Mouse (Mus musculus) spleen, adult 2 months (tissue): Measurements from ENCODE around the gene Zscan4b. TPM values are rescaled to one million over a fixed set of nuclear protein-coding genes. Genes with fewer than 3 reads are reported as not detected.
"Not testable (repeated sequence)": the region's sequence is repeated elsewhere in the genome, so short reads cannot be mapped to it uniquely, and the experiment has no call there.

Experiments
- DNase-seq, 2 experiments: peaks; one replicate each; pipeline versions ENCODE4 v3.0.0 to v3.0.0-alpha.2; 2012 to 2021; ENCODE audit warnings: low spot score in 2 of 2, low read depth in 1 of 2
- H3K27ac ChIP-seq: fragments of 200-500 bp; 2 replicates; pipeline ENCODE4 v1.5.1; 2012; ENCODE audit warnings: low read length, inconsistent platforms; ENCODE audit not compliant: insufficient read depth
- H3K27me3 ChIP-seq: fragments of 200-500 bp; 2 replicates; pipeline ENCODE4 v1.6.1; 2012; ENCODE audit warnings: mild to moderate bottlenecking, moderate library complexity, low read length, inconsistent platforms; ENCODE audit not compliant: control insufficient read depth, insufficient read depth
- H3K36me3 ChIP-seq: fragments of 200-500 bp; 2 replicates; pipeline ENCODE4 v1.6.1; 2012; ENCODE audit warnings: mild to moderate bottlenecking, low read length, inconsistent platforms; ENCODE audit not compliant: control insufficient read depth, insufficient read depth
- H3K4me1 ChIP-seq: fragments of 200-500 bp; 2 replicates; pipeline ENCODE4 v1.6.1; 2011; ENCODE audit warnings: inconsistent platforms; ENCODE audit not compliant: control insufficient read depth, insufficient read depth, insufficient read length
- H3K4me3 ChIP-seq: fragments of 200-500 bp; 2 replicates; pipeline ENCODE4 v1.5.1; 2011; ENCODE audit warnings: mild to moderate bottlenecking, inconsistent platforms; ENCODE audit not compliant: insufficient read depth, insufficient read length; ENCODE audit errors: extremely low read depth
- WGBS: fragments of 180-500 bp; shearing (Covaris S2); methylation state at CpG from one replicate; pipeline ENCODE4 v1.1.7; 2018; 5-methylcytosine and 5-hydroxymethylcytosine counted together
- polyA plus RNA-seq: library from polyadenylated mRNA; depleted of rRNA; stranded (reverse); fragments of >200 nt; gene quantifications from 2 replicates; pipeline ENCODE4 v1.2.3, GENCODE M21; 2012; rRNA removed

The Zscan4b gene
- polyA plus RNA-seq: not detected in 2 replicates

GRCm38 (mm10) chr7:10904950-10905349, at the start of gene Zscan4b:
Zscan4b (minus strand) TSS chr7:10905050.
- H3K4me3 ChIP-seq, H3K36me3 ChIP-seq, H3K27ac ChIP-seq, DNase-seq, H3K27me3 ChIP-seq, H3K4me1 ChIP-seq: not testable (repeated sequence)
- WGBS: 100% methylated on average over 1 of the region's 1 CpGs

Other genes starting within 250 kb of the Zscan4b start
- not detected in 2 replicates for gene Nlrp4b, start 217.3 kb downstream of the Zscan4b start, polyA plus RNA-seq
- gene Vmn1r71, start 150.7 kb downstream of the Zscan4b start, polyA plus RNA-seq: not detected in 2 replicates
- not detected in 2 replicates for gene Zscan4c, start 100.7 kb upstream of the Zscan4b start, polyA plus RNA-seq
- gene Zscan4-ps1, start 164.6 kb upstream of the Zscan4b start, polyA plus RNA-seq: not detected in 2 replicates